Mouse (Mus musculus): ENCODE data around the gene Cyp2b19.

- TF ChIP-seq CTCF (IDR thresholded peaks at IDR 0.05; ENCODE audit: control insufficient read depth, insufficient read depth, insufficient read length) (no peak), MYOG (IDR thresholded peaks at IDR 0.05; ENCODE audit: control insufficient read depth, extremely low read depth, insufficient read length) (no peak), MYOD1 (IDR thresholded peaks at IDR 0.05; ENCODE audit: control insufficient read depth, insufficient read length, low read depth) (no peak), MAX (IDR thresholded peaks at IDR 0.05) (no peak), USF1 (IDR thresholded peaks at IDR 0.05; ENCODE audit: low read depth) (no peak), CEBPB (IDR thresholded peaks at IDR 0.05; ENCODE audit: low read depth) (no peak)
Observed at GRCm38 (mm10) chr7:26738940-26739339, 18.0 kb upstream of the Cyp2b19 start.
